ENCODE assay signal across 8 mouse cellular contexts in the genomic region with DNA sequence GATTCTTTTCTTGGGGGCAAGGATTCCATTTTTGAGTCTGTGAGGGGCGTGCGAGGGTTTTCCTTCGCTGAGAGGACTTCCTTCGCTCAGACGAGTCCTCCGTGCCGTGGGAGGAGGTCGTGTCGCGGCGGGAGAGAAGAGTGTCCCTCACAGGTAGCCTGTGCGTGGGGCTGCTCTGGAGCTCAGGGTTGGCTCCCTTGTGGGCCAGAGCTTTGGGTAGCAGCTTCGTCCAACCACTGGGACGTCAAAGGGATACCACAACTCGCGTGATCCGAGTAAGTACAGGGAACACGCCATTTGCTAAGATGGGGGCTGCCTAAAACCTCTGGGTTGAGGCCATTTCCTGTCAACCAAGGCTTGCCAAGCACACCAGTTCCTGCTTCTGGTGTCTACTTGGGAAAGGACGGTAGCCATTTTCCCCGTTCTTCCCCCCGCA. TPM values are rescaled to one million over a fixed set of nuclear protein-coding genes. Genes with fewer than 3 reads are reported as not detected.
DNase-seq lines count a peak whose midpoint lies in the region; ATAC-seq and TF ChIP-seq lines count a peak whose summit lies in the region.

No protein-coding gene starts in this region.

- H3K4me2 ChIP-seq in embryonic facial prominence, embryonic 15.5 days (replicated peaks): peak overlapping the region; percentile 73

- TF ChIP-seq CTCF in lung, adult 2 months (IDR thresholded peaks at IDR 0.05; ENCODE audit: insufficient read depth, low read length): no peak
- TF ChIP-seq CTCF in olfactory bulb, adult 2 months (IDR thresholded peaks at IDR 0.05; ENCODE audit: insufficient read depth, low read depth, low read length): no peak

- WGBS in lung, adult 2 months: 56% methylated on average over 21 of the region's 21 CpGs
- 46% methylated on average over 21 of the region's 21 CpGs for WGBS in embryonic facial prominence, embryonic 15.5 days
- WGBS in limb, embryonic 10.5 days: 46% methylated on average over 21 of the region's 21 CpGs
- WGBS in olfactory bulb, adult 2 months: 49% methylated on average over 21 of the region's 21 CpGs

- H3K9me3 ChIP-seq in embryonic facial prominence, embryonic 15.5 days (replicated peaks): no peaks in the 10 kb centered on the region; the same call in 1 of the 2 replicates
- H3K9me3 ChIP-seq in limb, embryonic 10.5 days (replicated peaks): no peaks in the 10 kb centered on the region

- H3K4me1 ChIP-seq in lung, adult 2 months (ENCODE audit: control insufficient read depth, insufficient read depth, low read length): no peaks in the 10 kb centered on the region
- H3K4me1 ChIP-seq in embryonic facial prominence, embryonic 15.5 days: peaks cover 5% of the 10 kb centered on the region; the same call in 1 of the 2 replicates
- 0 out of 2 replicates have a peak, but pooled peaks cover 6% of the 10 kb centered on the region for H3K4me1 ChIP-seq in limb, embryonic 10.5 days
- no peaks in the 10 kb centered on the region for H3K4me1 ChIP-seq in olfactory bulb, adult 2 months (ENCODE audit: control insufficient read depth, insufficient read depth, low read length)

- TF ChIP-seq POLR2A in lung, adult 2 months (IDR thresholded peaks at IDR 0.05; ENCODE audit: borderline replicate concordance, extremely low read depth, low read depth, low read length): no peak
- TF ChIP-seq POLR2A in olfactory bulb, adult 2 months (IDR thresholded peaks at IDR 0.05; ENCODE audit: insufficient read depth, low read depth, low read length): no peak

- H3K27me3 ChIP-seq in embryonic facial prominence, embryonic 15.5 days: peaks cover 13% of the 10 kb centered on the region
- peaks cover 34% of the 10 kb centered on the region for H3K27me3 ChIP-seq in limb, embryonic 10.5 days (ENCODE audit: low read depth, poor library complexity, severe bottlenecking)

- H3K27ac ChIP-seq in embryonic facial prominence, embryonic 15.5 days (replicated peaks): peak overlapping the region; percentile 96
- peak overlapping the region; percentile 96 for H3K27ac ChIP-seq in limb, embryonic 10.5 days
- H3K27ac ChIP-seq in olfactory bulb, adult 2 months (ENCODE audit: insufficient read depth, low read depth, low read length): peak overlapping the region; percentile 28; the same call in 1 of the 2 replicates

- H3K4me3 ChIP-seq in lung, adult 2 months (replicated peaks; ENCODE audit: extremely low read depth, low read depth, low read length): peak overlapping the region; percentile 99
- H3K4me3 ChIP-seq in embryonic facial prominence, embryonic 15.5 days (replicated peaks): peak overlapping the region; percentile 73
- peak overlapping the region; percentile 80 for H3K4me3 ChIP-seq in limb, embryonic 10.5 days
- H3K4me3 ChIP-seq in olfactory bulb, adult 2 months (ENCODE audit: insufficient read depth, low read depth, low read length): peak overlapping the region; percentile 63

- peak overlapping the region; percentile 52; the same call in 1 of the 2 replicates for H3K9ac ChIP-seq in embryonic facial prominence, embryonic 15.5 days

- no peak for DNase-seq in lung, adult 2 months
- no peak for DNase-seq in lung, postnatal 25 days (ENCODE audit: low spot score)
- DNase-seq in limb, embryonic 10.5 days (ENCODE audit: low spot score): no peak
- DNase-seq in ovary, adult 18-20 months (ENCODE audit: low spot score): no peak
- no peak for DNase-seq in retina, embryonic 14.5 days (ENCODE audit: low spot score)

- no peak; the same call in 1 of the 2 replicates for ATAC-seq in embryonic facial prominence, embryonic 15.5 days (ENCODE audit: insufficient number of reproducible peaks, low FRiP score, low TSS enrichment, low read depth)
- no peak; the same call in 1 of the 2 replicates for ATAC-seq in cerebellum, adult (ENCODE audit: insufficient number of reproducible peaks, low FRiP score, low TSS enrichment)

- no peaks in the 10 kb centered on the region for H3K36me3 ChIP-seq in embryonic facial prominence, embryonic 15.5 days
- peaks cover 11% of the 10 kb centered on the region; the same call in 1 of the 2 replicates for H3K36me3 ChIP-seq in limb, embryonic 10.5 days

RNA-seq across cellular contexts. Expression of gene Zfp518a, which starts 0.4 kb away (rescaled TPM):
- 0.66 and 1.5 TPM in 2 replicates for polyA plus RNA-seq in lung, adult 2 months (2012; rRNA removed)
- 9.5 and 10.3 TPM in 2 replicates for polyA plus RNA-seq in embryonic facial prominence, embryonic 15.5 days (2015; fragmentation: Nextera tagmentation; extraction: Ambion mirVana)
- polyA plus RNA-seq in limb, embryonic 10.5 days (2016; fragmentation: Nextera tagmentation; extraction: Ambion mirVana): 11.1 and 12.7 TPM in 2 replicates
- not detected in 2 replicates for polyA plus RNA-seq in olfactory bulb, adult 2 months (2012; ENCODE audit: insufficient read depth, insufficient read length, low replicate concordance, missing spikeins)

Comparison
In these comparisons a context has a peak if more than half of its experiments do, and no peak if none do; other contexts are left out.
1. H3K27ac ChIP-seq: peak in every context shown above with its lines; median percentile 96 in embryonic facial prominence, embryonic 15.5 days; 96 in limb, embryonic 10.5 days; 28 in olfactory bulb, adult 2 months.